Mouse (Mus musculus) v-Abl transformed pro-B cells (cell line): ENCODE data around the gene Sco1.

Experiments used
- in situ Hi-C, 2 experiments: fragments of 400-800 bp; cut with MboI; formaldehyde crosslinking; loops; one replicate each; pipeline ENCODE4 v1.15.1; 2025; ENCODE audit not compliant: unreplicated experiment in 2 of 2

The Sco1 gene

GRCm38 (mm10) chr11:67110168-67110948 is 57.9 kb downstream of the Sco1 start:
- in situ Hi-C loops: loop anchor here (5.0 to 10.0 kb wide), 4 partner anchors 122 to 564 kb away; no protein-coding TSS in a partner anchor

- in situ Hi-C loops: loop anchor here (5.0 to 10.0 kb wide), 4 partner anchors 120 to 563 kb away; no protein-coding TSS in a partner anchor
Measured at GRCm38 (mm10) chr11:67112019-67112850, 59.8 kb downstream of the Sco1 start.

- in situ Hi-C loops: loop anchor here (5.0 to 10.0 kb wide), 4 partner anchors 119 to 562 kb away; no protein-coding TSS in a partner anchor
Measured at GRCm38 (mm10) chr11:67112851-67113202, 60.4 kb downstream of the Sco1 start.

GRCm38 (mm10) chr11:67113381-67113780 is 60.9 kb downstream of the Sco1 start:
- in situ Hi-C loops: loop anchor here (5.0 to 10.0 kb wide), 4 partner anchors 119 to 561 kb away; no protein-coding TSS in a partner anchor

GRCm38 (mm10) chr11:67114261-67114660 is 61.8 kb downstream of the Sco1 start:
- in situ Hi-C loops: loop anchor here (5.0 to 10.0 kb wide), 4 partner anchors 118 to 561 kb away; no protein-coding TSS in a partner anchor

GRCm38 (mm10) chr11:67114901-67115300 is 62.4 kb downstream of the Sco1 start:
- in situ Hi-C loops: loop anchor here (5.0 to 10.0 kb wide), 4 partner anchors 117 to 560 kb away; no protein-coding TSS in a partner anchor
